Mouse (Mus musculus) liver, adult 2 months (tissue): Measurements from ENCODE around the gene Ddx58. TPM values are rescaled to one million over a fixed set of nuclear protein-coding genes. Genes with fewer than 3 reads are reported as not detected.
A peak's percentile ranks its signal among the peaks of the same experiment; 100 is the strongest.

Source experiments
- DNase-seq: peaks from one replicate; pipeline ENCODE4 v3.0.0-alpha.2; 2011; ENCODE audit warnings: low read depth, low spot score; ENCODE audit errors: extremely low read depth
- H3K27ac ChIP-seq: fragments of 200-500 bp; replicated peaks from 2 replicates; pipeline ENCODE4 v1.5.1; 2012; ENCODE audit warnings: low read depth, mild to moderate bottlenecking, control low read depth, inconsistent platforms, low read length; ENCODE audit not compliant: insufficient read depth
- H3K27me3 ChIP-seq: fragments of 200-500 bp; 2 replicates; pipeline ENCODE4 v1.6.1; 2012; ENCODE audit warnings: mild to moderate bottlenecking, moderate library complexity, low read length, inconsistent platforms; ENCODE audit not compliant: control insufficient read depth, insufficient read depth
- H3K36me3 ChIP-seq: fragments of 200-500 bp; 2 replicates; pipeline ENCODE4 v1.6.1; 2012; ENCODE audit warnings: low read length, inconsistent platforms; ENCODE audit not compliant: control insufficient read depth, insufficient read depth
- H3K4me1 ChIP-seq: fragments of 200-500 bp; 2 replicates; pipeline ENCODE4 v1.6.1; 2011; ENCODE audit warnings: low read length; ENCODE audit not compliant: control insufficient read depth, insufficient read depth
- H3K4me3 ChIP-seq: fragments of 200-500 bp; 2 replicates; pipeline ENCODE4 v1.5.1; 2011; ENCODE audit warnings: low read depth, mild to moderate bottlenecking, control low read depth, low read length, moderate library complexity; ENCODE audit not compliant: insufficient read depth
- H3K79me2 ChIP-seq: fragments of 200-500 bp; 2 replicates; pipeline ENCODE4 v1.6.1; 2012; ENCODE audit warnings: inconsistent platforms, mild to moderate bottlenecking, low read length, moderate library complexity; ENCODE audit not compliant: control insufficient read depth, insufficient read depth
- H3K9ac ChIP-seq: fragments of 200-500 bp; 2 replicates; pipeline ENCODE4 v1.6.1; 2012; ENCODE audit warnings: low read depth, mild to moderate bottlenecking, control low read depth, inconsistent platforms, low read length
- CTCF ChIP-seq: fragments of 200-500 bp; IDR thresholded peaks from 2 replicates; pipeline ENCODE4 v1.5.1; 2011; ENCODE audit warnings: low read depth, low read length, control low read depth
- POLR2A ChIP-seq: fragments of 200-500 bp; IDR thresholded peaks from 2 replicates; pipeline ENCODE4 v1.6.1; 2011; ENCODE audit warnings: low read length, control low read depth; ENCODE audit not compliant: insufficient read depth; ENCODE audit errors: extremely low read depth
- WGBS: fragments of 180-500 bp; shearing (Covaris S2); methylation state at CpG from one replicate; pipeline ENCODE4 v1.1.7; 2018; 5-methylcytosine and 5-hydroxymethylcytosine counted together
- polyA plus RNA-seq: library from polyadenylated mRNA; depleted of rRNA; stranded (reverse); fragments of >200 nt; gene quantifications from 2 replicates; pipeline ENCODE4 v1.2.3, GENCODE M21; 2012
- total RNA-seq: library from RNA; depleted of rRNA; stranded (reverse); fragments of >200 nt; gene quantifications from 2 replicates; pipeline ENCODE4 v1.2.3, GENCODE M21; 2014

Ddx58 gene
- total and polyA plus RNA-seq, 2 experiments = 11.6 to 29.2 TPM

- peak overlapping the region; percentile 35 for H3K9ac ChIP-seq
- no peak for TF ChIP-seq POLR2A
- no peak for TF ChIP-seq CTCF
- peak overlapping the region; percentile 23 for H3K4me3 ChIP-seq
- DNase-seq = peak; percentile 98
- 24% methylated on average over 22 of the region's 22 CpGs for WGBS
- peak overlapping the region; percentile 69 for H3K27ac ChIP-seq
- H3K36me3 ChIP-seq = peaks cover 27% of the 10 kb centered on the region
- no peaks in the 10 kb centered on the region for H3K79me2 ChIP-seq
- H3K4me1 ChIP-seq = peaks cover 5% of the 10 kb centered on the region; the same call in 1 of the 2 replicates
- H3K27me3 ChIP-seq = no peaks in the 10 kb centered on the region
Measured at GRCm38 (mm10) chr4:40205231-40205903, 34.3 kb downstream of the Ddx58 start.

GRCm38 (mm10) chr4:40204374-40204773 lies 35.3 kb downstream of the Ddx58 start:
- peaks cover 5% of the 10 kb centered on the region; the same call in 1 of the 2 replicates for H3K4me1 ChIP-seq
- no peaks in the 10 kb centered on the region for H3K79me2 ChIP-seq
- peaks cover 25% of the 10 kb centered on the region for H3K36me3 ChIP-seq
- DNase-seq = no peak
- no peak overlapping the region for H3K4me3 ChIP-seq
- 0 out of 2 replicates have a peak overlapping the region, but pooled peaks have one; percentile 21 for H3K9ac ChIP-seq
- peak overlapping the region; percentile 82 for H3K27ac ChIP-seq
- H3K27me3 ChIP-seq = no peaks in the 10 kb centered on the region
- TF ChIP-seq CTCF (no peak), POLR2A (no peak)
- WGBS = 45% methylated on average over 3 of the region's 3 CpGs

DNA sequence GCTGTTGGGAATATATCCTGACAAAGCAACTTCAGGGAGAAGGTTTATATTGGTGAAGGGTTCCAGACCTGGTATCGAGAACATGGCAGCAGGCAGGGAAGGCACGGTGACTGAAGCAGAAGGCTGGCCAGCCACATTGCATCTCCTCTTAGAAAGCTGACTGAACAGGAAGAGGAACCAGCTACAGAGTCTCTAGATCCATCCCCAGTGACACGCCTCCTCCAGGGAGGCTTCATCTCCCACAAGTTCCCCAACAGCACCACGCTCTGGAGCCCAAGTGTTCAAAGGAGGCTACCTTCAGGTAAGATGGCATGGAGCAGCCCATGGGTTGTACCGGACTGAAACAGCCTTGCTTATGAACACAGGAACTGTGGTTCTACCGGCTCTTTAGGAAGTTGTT lies 37.4 kb downstream of the Ddx58 start:
- Histone ChIP-seq H3K79me2 (no peaks in the 10 kb centered on the region), H3K27ac (no peak overlapping the region), H3K27me3 (no peaks in the 10 kb centered on the region), H3K9ac (no peak overlapping the region), H3K4me3 (no peak overlapping the region), H3K36me3 (peaks cover 25% of the 10 kb centered on the region), H3K4me1 (peaks cover 5% of the 10 kb centered on the region; the same call in 1 of the 2 replicates)
- TF ChIP-seq POLR2A (no peak), CTCF (no peak)
- WGBS = 91% methylated on average over 6 of the region's 6 CpGs
- no peak for DNase-seq

DNA sequence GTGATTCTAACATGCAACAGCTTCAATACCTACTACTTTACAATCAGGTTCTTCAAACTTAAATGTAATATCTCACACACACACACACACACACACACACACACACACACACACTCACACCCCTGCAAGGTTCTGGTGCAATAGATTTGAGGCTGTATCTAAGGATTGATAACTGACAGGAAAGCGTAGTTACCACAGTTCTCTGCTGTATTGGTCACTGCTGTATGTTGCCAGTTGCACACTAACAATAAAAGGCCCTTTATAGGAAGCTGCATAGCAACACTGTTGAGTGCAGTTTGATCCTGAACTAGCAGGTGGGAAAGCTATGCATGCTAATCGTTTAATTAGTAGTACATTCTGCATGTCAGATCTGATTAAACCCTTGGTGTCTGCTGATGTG lies 44.3 kb downstream of the Ddx58 start:
- TF ChIP-seq CTCF (no peak), POLR2A (no peak)
- Histone ChIP-seq H3K27ac (no peak overlapping the region), H3K27me3 (no peaks in the 10 kb centered on the region), H3K9ac (no peak overlapping the region), H3K79me2 (no peaks in the 10 kb centered on the region), H3K36me3 (peaks cover 60% of the 10 kb centered on the region), H3K4me1 (no peaks in the 10 kb centered on the region), H3K4me3 (no peak overlapping the region)
- 93% methylated on average over 2 of the region's 2 CpGs for WGBS
- DNase-seq = no peak

- Histone ChIP-seq H3K36me3 (peaks cover 66% of the 10 kb centered on the region), H3K27me3 (no peaks in the 10 kb centered on the region), H3K9ac (no peak overlapping the region), H3K27ac (no peak overlapping the region), H3K4me1 (no peaks in the 10 kb centered on the region), H3K4me3 (no peak overlapping the region), H3K79me2 (no peaks in the 10 kb centered on the region)
- 84% methylated on average over 9 of the region's 9 CpGs for WGBS
- no peak for DNase-seq
- TF ChIP-seq POLR2A (no peak), CTCF (no peak)
Measured at GRCm38 (mm10) chr4:40193461-40193860, 46.2 kb downstream of the Ddx58 start.

DNA sequence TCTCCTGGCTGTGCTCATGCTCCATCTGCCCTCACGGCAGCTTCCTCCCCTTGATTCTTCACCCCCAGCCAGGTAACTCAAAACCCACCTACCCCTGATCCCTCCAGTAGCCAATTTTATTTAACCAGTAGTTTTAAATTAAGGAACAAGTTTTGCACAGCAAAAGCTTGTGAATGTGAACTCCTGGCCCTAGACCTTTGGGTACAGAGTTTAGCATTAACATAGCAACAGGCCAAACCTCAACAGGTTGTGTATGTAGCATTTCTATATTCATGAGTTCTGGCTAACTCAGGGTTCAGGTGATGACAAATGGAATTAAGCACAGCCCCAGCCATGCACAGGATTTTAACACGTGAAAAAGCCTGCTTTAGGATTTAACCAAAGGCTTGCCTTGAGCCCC lies 47.4 kb downstream of the Ddx58 start:
- no peaks in the 10 kb centered on the region for H3K79me2 ChIP-seq
- no peak overlapping the region for H3K4me3 ChIP-seq
- peaks cover 69% of the 10 kb centered on the region for H3K36me3 ChIP-seq
- 84% methylated on average over 2 of the region's 2 CpGs for WGBS
- TF ChIP-seq CTCF = no peak
- no peak for TF ChIP-seq POLR2A
- no peaks in the 10 kb centered on the region for H3K27me3 ChIP-seq
- H3K4me1 ChIP-seq = no peaks in the 10 kb centered on the region
- no peak overlapping the region for H3K9ac ChIP-seq
- no peak for DNase-seq
- no peak overlapping the region for H3K27ac ChIP-seq
